Mouse (Mus musculus): Measurements from ENCODE around the gene Tk1.

Gene Tk1

DNA sequence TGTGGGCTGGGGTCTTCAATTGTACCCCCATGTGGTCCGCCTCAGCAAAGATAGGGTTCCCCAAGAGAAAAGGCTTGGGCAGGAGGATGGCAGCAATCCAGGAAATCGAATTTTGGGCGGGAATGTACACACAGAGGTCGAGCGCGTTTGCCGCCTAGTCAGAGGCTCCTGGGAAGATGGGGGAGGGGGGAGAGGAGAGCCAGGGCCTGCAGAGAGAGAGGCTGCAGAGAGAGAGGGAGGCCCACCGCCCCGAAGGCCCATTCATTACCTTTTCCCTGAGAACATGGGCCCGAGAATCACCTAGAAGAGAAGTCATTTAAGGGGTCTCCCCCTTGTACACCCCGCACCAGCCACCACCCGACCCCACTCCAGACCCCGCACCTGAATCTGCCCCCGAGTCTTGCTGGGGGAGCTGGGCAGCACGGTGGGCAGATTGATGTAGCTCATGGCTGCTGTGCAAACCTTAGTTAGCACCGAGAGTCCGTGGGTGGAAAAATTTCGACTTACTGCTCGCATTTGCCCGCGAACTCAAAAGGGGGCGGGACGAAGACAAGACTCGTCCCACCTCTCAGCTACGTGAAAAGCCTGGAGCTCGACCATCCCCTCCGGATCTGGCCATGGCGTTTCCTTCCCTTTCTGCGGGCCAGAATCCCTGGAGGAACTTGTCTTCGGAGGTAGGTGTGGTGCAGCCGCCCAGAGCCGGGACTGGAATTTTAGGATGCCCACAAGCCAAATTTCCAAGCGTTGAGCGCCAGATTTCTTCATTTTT, at the start of gene Tk1, which contains the start of gene Afmid:
Tk1 (minus strand) TSS at position 760 of the 769 bp plus-strand sequence.
Afmid (plus strand) TSS at position 592 of the 769 bp plus-strand sequence.
- DNase-seq (ENCODE audit: low spot score), result no peak

- no peak for DNase-seq (ENCODE audit: low spot score)
Observed at GRCm38 (mm10) chr11:117875681-117876080, 49.8 kb upstream of the Tk1 start.

- DNase-seq (ENCODE audit: low spot score), result no peak
Observed at GRCm38 (mm10) chr11:117874419-117874818, 48.5 kb upstream of the Tk1 start.

- peak; percentile 83 for DNase-seq (ENCODE audit: low spot score)
Observed at GRCm38 (mm10) chr11:117872861-117873608, 47.1 kb upstream of the Tk1 start, which contains the start of gene Tha1. Gene Tha1 (minus strand): TSS chr11:117873481.

GRCm38 (mm10) chr11:117871911-117872584, 46.2 kb upstream of the Tk1 start:
- DNase-seq (ENCODE audit: low spot score), result no peak

DNA sequence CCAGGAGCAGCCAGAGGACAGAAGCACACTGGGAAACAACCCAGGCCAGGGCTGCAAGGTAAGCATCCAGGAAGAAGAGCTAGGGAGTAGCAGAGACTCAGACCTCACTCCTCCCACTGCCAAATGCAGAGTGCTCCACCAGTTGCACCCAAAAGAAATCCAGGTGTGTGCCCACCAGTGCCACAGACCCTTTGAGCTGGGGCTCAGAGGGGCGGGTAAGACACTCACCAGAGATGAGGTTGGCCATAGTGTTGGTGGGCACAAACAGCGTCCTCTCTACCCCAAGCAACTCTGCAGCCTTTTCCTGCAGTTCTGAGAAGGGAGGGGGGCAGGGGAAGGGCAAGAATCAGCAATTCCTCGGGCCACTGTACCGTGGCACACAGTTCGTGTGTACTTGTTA, 45.5 kb upstream of the Tk1 start:
- DNase-seq (ENCODE audit: low spot score), result no peak

- DNase-seq (ENCODE audit: low spot score), result peak; percentile 82
Observed at GRCm38 (mm10) chr11:117870688-117871365, 44.9 kb upstream of the Tk1 start.

- no peak for DNase-seq (ENCODE audit: low spot score)
Observed at GRCm38 (mm10) chr11:117865988-117866387, 40.1 kb upstream of the Tk1 start.

GRCm38 (mm10) chr11:117864805-117865204, 38.9 kb upstream of the Tk1 start:
- no peak for DNase-seq (ENCODE audit: low spot score)

DNA sequence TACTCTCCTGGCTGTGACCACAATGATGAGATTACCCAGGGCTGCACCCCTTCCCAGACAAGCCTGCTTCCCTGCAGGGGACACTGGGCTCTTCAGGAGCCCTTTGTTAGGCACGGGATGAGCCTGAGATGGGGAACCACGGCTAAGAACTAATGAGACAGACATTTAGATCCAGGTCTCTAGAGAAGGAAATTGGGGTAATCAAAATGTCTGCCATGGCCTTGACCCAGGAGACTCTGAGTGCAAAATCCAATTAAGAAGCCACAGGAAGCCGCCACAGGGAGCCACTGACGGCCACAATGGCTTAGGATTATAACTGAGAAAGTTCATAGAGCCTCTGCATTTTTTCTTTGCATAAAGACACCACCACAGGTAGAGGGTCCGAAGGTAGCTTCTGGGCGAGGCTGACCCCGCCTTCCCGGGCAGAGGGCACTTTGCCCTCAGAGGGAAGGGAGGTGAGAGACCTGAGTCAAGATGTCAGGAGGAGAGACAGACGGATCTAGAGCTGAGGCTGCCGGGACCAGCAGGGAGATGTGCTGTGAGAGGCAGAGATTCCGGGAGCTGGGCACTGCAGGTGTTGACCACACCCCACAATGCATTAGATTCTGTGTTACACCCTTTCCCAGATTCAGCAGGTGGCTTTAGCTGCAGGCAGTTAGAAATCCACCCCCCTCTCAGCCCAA, 37.4 kb upstream of the Tk1 start:
- DNase-seq (ENCODE audit: low spot score), result no peak

DNA sequence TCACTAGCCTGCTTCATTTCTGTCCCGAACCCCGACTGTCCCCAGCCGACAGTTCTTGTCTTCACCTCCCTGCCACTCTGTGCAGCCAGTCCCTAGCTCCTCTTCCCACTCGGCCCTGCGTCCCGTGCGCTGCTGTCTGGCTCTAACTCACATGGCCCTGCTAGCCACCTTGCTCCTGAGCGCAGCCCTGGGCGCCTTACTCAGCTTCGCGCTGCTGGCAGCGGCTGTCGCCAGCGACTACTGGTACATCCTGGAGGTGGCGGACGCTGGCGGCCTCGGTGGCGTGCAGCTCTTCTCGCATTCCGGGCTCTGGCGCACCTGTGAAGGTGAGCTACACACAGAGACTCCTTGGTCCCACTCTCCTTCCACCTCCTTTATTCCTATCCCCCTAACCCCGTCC, 34.7 kb upstream of the Tk1 start, which contains the start of gene Tmem235:
Tmem235 (plus strand) TSS at position 152 of the 400 bp plus-strand sequence.
- no peak for DNase-seq (ENCODE audit: low spot score)

DNA sequence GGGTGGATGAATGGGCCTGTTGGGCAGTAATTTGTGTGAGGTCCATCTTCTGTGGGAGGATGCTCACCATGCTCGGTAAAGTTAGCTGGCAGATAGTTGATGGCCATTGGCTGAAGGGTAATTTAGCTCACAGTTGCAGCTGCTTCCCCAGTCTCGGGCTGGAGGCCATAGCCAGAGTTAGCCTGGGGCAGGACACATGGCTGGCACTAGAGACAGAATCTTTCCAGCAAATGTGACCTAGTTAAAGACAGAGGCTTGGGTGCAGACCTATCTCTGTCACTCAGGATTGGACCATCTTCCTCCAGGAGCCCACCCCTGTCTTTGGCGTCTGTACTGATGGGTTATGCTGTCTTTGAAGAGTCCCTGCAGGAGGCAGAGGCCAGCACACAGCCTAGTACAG, 32.5 kb upstream of the Tk1 start:
- no peak for DNase-seq (ENCODE audit: low spot score)

DNA sequence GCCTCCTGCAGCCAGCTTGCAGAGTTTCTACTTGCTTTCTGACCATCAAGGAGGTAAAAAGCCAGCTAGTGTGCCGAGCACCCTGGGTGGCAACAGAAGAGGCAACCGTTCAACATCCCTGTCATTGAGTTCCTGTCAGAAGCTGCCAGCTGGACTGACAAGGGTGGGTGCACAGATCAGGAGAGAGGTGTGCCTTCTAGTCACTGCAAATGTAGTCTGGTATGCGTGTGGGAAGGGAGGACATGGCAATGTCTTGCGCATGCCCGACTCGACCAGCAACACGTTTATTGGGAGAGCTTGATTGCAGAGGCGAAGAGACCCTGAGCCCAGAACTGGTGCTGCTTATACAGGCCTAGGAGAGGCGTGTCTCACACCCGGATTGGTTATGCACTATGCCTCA, 31.6 kb upstream of the Tk1 start:
- no peak for DNase-seq (ENCODE audit: low spot score)

GRCm38 (mm10) chr11:117855975-117856374, 30.1 kb upstream of the Tk1 start:
- no peak for DNase-seq (ENCODE audit: low spot score)

DNA sequence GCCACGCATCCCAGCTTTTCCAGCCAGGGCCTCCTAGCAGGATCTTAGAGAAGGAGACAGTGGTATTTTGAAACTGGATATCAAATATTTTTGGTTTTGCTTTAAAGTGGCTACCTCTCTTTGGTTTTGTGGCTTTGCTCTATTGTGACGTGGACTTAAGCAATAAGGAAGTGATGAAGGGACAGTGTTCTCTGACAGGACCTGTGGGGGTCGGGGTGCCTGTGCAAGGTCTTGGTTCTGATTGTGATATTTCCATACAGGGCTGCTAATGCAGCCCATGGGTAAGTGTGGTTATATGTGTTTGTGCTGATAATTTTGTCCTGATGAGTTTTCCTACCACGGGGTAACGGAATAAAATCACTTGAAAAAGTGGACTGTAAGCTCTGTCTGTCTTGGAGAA, 29.5 kb upstream of the Tk1 start:
- DNase-seq (ENCODE audit: low spot score), result no peak

- no peak for DNase-seq (ENCODE audit: low spot score)
Observed at GRCm38 (mm10) chr11:117854241-117854640, 28.3 kb upstream of the Tk1 start.

DNA sequence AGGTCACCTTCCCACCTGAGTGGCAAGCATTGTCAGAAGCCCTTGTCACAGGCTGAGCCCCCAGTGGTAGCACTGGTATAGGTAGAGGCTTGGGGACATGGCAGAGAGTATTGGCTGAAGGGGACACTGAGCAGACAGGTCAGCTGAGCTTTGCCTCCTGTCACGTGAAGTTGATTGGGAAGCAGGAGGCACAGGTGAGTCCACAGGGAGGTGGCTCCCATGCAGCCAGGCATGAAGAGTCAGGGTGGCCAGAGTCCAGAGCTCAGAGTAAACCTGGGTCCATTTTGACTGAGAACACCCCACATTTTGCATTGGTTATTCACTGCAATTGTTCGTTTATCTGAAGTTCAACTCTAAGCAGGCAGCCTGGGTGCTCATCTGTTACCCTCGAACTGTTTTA, 27.0 kb upstream of the Tk1 start:
- DNase-seq (ENCODE audit: low spot score), result no peak

DNA sequence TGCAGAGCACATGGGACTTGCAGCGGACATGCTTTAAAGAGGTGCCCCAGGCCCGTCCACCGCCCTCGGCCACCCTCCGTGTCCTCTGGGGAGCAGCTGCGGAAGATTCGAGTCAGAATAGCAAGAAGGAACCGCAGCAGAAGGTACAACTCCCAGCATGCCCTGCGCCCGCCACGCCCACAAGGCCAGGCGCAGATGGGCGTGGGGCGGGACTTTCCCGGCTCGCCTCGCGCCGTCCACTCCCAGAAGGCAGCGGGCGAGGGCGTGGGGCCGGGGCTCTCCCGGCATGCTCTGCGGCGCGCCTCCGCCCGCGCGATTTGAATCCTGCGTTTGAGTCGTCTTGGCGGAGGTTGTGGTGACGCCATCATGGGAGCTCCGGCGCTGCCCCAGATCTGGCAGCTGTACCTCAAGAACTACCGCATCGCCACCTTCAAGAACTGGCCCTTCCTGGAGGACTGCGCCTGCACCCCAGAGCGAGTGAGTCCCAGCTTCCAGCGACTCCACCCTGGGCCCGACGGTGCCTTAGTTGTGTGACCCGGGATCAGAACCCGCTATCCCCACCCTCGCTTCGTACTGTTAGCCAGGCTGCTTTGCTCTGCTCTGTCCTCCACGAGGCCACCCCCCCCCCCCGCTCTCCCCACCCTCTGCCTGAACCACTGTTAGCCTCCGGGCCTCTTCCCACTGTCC, 23.2 kb upstream of the Tk1 start, which contains the start of gene Birc5:
Birc5 (plus strand) TSS at position 267 of the 687 bp plus-strand sequence.
- DNase-seq (ENCODE audit: low spot score), result peak; percentile 97

DNA sequence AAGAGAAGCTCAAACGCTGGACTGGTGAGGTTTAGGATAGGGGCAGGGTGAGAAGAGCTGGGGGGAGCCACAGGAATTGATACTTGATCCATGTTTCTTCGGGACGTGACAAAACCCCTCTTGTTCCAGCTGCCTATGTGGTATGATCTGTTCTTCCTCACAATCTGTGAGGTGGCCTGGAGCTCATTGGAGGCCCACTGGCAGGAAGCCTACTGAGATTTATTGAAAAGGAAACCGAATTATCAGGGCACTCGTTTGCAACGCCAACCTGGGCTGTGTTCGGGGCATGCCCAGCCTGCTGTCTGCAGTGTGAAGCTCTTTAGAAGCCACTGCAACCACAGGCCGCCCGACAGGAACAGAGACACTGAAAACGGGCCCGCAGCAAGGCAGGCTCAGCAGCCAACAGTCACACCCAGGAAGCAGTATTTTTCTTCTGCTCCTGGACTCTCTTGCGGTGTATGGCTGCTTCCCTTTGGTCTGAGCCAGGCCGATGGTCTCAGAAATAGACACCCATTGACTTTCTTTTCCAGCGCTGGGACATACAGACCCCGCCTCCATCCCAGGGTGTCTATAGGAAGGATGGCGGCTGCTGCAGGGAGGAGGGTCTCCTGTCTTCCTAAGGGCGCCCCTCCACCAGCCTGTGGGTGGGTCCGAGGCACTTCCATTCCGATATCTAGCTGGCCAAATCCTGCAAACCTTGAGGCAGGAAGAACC, 22.5 kb upstream of the Tk1 start:
- peak; percentile 38 for DNase-seq (ENCODE audit: low spot score)

- no peak for DNase-seq (ENCODE audit: low spot score)
Observed at GRCm38 (mm10) chr11:117847593-117848215, 21.8 kb upstream of the Tk1 start.
